ENCODE assay signal across 11 mouse cellular contexts in genomic region chr3:122210846-122211245, GRCm38 (mm10).
"Had no signal": no experiment of that assay in that cellular context is flagged by ENCODE, and none has a peak within 500 bp of the region (broad histone marks: within the 10 kb centered on the region; RNA-seq: fewer than 3 reads in every experiment).

No protein-coding gene starts in this region.

- ATAC-seq: intestine, postnatal 0 days had no signal

- H3K9me3 ChIP-seq: megakaryocyte, embryonic 14.5 days had no signal

- H3K9ac ChIP-seq: liver, embryonic 14.5 days had no signal

- H3K4me2 ChIP-seq: liver, embryonic 11.5 days; midbrain, embryonic 11.5 days had no signal

- H3K4me3 ChIP-seq: left cerebral cortex, adult 2 months; megakaryocyte, embryonic 14.5 days had no signal

- H3K27me3 ChIP-seq: megakaryocyte, embryonic 14.5 days had no signal

- H3K27ac ChIP-seq: left cerebral cortex, adult 2 months; liver, embryonic 14.5 days had no signal

- DNase-seq: layer of hippocampus, postnatal 36 days; lung, adult 2 months; midbrain, embryonic 14.5 days; thymus, adult 18-20 months; thymus, postnatal 36 days had no signal
